Mouse (Mus musculus): ENCODE data around the gene Cst11. TPM values are rescaled to one million over a fixed set of nuclear protein-coding genes. Genes with fewer than 3 reads are reported as not detected.

Cst11 gene
- total RNA-seq (2023; ENCODE audit: inconsistent age) = not detected in 4 replicates

GRCm38 (mm10) chr2:148771397-148771796 lies at the start of gene Cst11:
Gene Cst11 (minus strand): TSS chr2:148771497.

DNA sequence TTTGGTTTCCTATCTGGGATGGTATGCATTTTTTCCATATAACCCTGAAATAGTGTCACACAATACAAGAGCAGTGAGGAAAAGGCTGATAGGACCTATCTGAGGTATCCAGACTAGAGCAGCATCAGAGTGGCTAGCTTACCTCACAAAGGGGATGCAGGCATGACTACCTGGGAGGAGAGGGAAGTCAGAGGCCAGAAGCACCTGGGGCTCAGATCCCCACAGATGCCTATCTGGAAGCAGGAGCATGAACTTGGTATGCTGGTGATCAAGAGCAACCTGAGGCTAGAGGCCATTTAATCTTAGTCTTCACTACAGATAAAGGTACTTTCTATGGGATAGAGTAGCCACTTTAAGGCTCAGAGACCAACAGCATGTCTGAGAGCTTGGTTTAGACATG lies 48.6 kb upstream of the Cst11 start, which contains the start of gene Cst13:
Gene Cst13, plus strand, starts transcription at position 173 of the 400 bp plus-strand sequence.

GRCm38 (mm10) chr2:148798485-148798884 lies 27.2 kb upstream of the Cst11 start, which contains the start of gene Cst8:
Gene Cst8 (plus strand): TSS chr2:148798785.

DNA sequence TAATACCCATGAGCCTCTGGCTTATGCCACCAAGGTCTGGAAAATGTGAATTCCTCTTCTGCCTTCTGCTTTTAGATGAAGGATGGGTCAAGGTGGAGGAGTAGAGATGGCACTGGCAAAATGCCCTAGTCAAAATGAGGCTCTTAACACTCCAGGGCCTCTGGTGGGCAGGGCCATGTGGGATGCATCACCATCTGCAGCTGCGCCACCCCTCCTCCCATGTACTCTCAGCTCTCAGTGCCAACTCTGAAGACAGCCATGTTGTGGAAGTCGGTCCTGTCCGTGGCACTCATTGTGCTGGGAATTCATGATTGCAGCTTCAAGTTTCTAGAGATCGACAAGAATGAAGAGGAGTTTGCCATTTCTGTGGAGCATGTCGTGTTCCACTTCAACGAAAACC lies 17.8 kb upstream of the Cst11 start, which contains the start of gene Cst12:
Gene Cst12, plus strand, starts transcription at position 220 of the 400 bp plus-strand sequence.

DNA sequence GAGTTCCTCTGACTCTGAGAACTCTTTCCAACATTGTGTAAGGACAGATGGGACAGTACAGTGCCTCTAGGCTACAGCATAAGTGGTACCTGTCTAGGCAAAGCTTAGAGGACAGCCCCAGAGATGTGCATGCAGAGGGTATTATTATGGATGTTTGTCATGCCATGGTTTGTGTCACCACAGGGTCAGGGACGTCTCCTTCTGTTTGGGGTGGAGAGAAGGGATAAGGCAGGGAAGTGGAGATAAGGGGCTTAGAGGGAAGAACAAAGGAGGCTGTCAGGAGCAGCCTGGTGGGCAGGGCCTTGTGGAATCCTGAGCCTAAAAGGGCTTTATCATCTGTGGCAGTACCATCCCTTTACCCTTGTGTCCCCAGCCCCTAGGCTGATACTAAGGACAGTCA lies 10.4 kb upstream of the Cst11 start, which contains the start of gene 8030411F24Rik:
Gene 8030411F24Rik, plus strand, starts transcription at position 301 of the 400 bp plus-strand sequence.

GRCm38 (mm10) chr2:148750058-148750457 lies 21.2 kb downstream of the Cst11 start, which contains the start of gene Cstl1:
Gene Cstl1 (plus strand): TSS chr2:148750358.

GRCm38 (mm10) chr2:148732327-148733000 lies 38.8 kb downstream of the Cst11 start, which contains the start of gene Napb:
Gene Napb (minus strand): TSS chr2:148732467.

Other genes with a start within 250 kb of the Cst11 start
- gene Nxt1, start 98.9 kb downstream of the Cst11 start, total RNA-seq (2023; ENCODE audit: inconsistent age) = 9.2 to 17.2 TPM (median 15.0 TPM) in 4 replicates
- 9.4 to 12.7 TPM (median 10.3 TPM) in 4 replicates for gene Gzf1, start 90.5 kb downstream of the Cst11 start, total RNA-seq (2023; ENCODE audit: inconsistent age)
- 0.48 to 0.75 TPM (median 0.61 TPM) in 4 replicates for gene Napb, start 39.0 kb downstream of the Cst11 start, total RNA-seq (2023; ENCODE audit: inconsistent age)
- not detected in 4 replicates for gene Cstl1, start 21.1 kb downstream of the Cst11 start, total RNA-seq (2023; ENCODE audit: inconsistent age)
- not detected in 4 replicates for gene 8030411F24Rik, start 10.5 kb upstream of the Cst11 start, total RNA-seq (2023; ENCODE audit: inconsistent age)
- not detected in 4 replicates for gene Cst12, start 17.9 kb upstream of the Cst11 start, total RNA-seq (2023; ENCODE audit: inconsistent age)
- gene Cst8, start 27.3 kb upstream of the Cst11 start, total RNA-seq (2023; ENCODE audit: inconsistent age) = not detected in 4 replicates
- not detected in 4 replicates for gene Cst13, start 48.6 kb upstream of the Cst11 start, total RNA-seq (2023; ENCODE audit: inconsistent age)
- gene Cst9, start 63.6 kb upstream of the Cst11 start, total RNA-seq (2023; ENCODE audit: inconsistent age) = not detected in 4 replicates
- not detected in 4 replicates for gene 9230104L09Rik, start 93.5 kb upstream of the Cst11 start, total RNA-seq (2023; ENCODE audit: inconsistent age)
- gene Cst3, start 104.2 kb upstream of the Cst11 start, total RNA-seq (2023; ENCODE audit: inconsistent age) = 164 to 193 TPM (median 173 TPM) in 4 replicates
- not detected in 4 replicates for gene Gm1330, start 231.8 kb upstream of the Cst11 start, total RNA-seq (2023; ENCODE audit: inconsistent age)
- not detected in 4 replicates for gene Gm10750, start 245.7 kb upstream of the Cst11 start, total RNA-seq (2023; ENCODE audit: inconsistent age)

Measured in B cell, adult (primary cell).